Mouse (Mus musculus) effector memory CD4-positive, alpha-beta T cell, adult 5 months (primary cell): ENCODE measurements around the gene Scgb2b26. TPM values are rescaled to one million over a fixed set of nuclear protein-coding genes. Genes with fewer than 3 reads are reported as not detected.

ENCODE experiments used
- polyA plus RNA-seq: library from polyadenylated mRNA; unstranded; fragments of 100-300 nt; shearing (Covaris generic); gene quantifications from one replicate; pipeline ENCODE4 v1.2.1, GENCODE M21; 2017

The Scgb2b26 gene
- polyA plus RNA-seq, result not detected

GRCm38 (mm10) chr7:33944940-33945339, at the start of gene Scgb2b26:
TSS of gene Scgb2b26 (minus strand) at chr7:33945040.

Other genes starting within 250 kb of the Scgb2b26 start
- gene Scgb2b24, start 205.7 kb downstream of the Scgb2b26 start, polyA plus RNA-seq, result not detected
- gene Scgb1b24, start 201.2 kb downstream of the Scgb2b26 start, polyA plus RNA-seq, result not detected
- gene Scgb2b27, start 68.9 kb upstream of the Scgb2b26 start, polyA plus RNA-seq, result not detected
- not detected for gene Scgb1b27, start 76.4 kb upstream of the Scgb2b26 start, polyA plus RNA-seq
- not detected for gene Scgb1b30, start 150.4 kb upstream of the Scgb2b26 start, polyA plus RNA-seq
- gene Wtip, start 188.2 kb upstream of the Scgb2b26 start, polyA plus RNA-seq, result not detected
- gene Uba2, start 224.6 kb upstream of the Scgb2b26 start, polyA plus RNA-seq, result 95.1 TPM